Comparison of ENCODE assay signal across 10 mouse cellular contexts in genomic region chr11:22560061-22560460, GRCm38 (mm10). TPM values are rescaled to one million over a fixed set of nuclear protein-coding genes. Genes with fewer than 3 reads are reported as not detected.
DNase-seq lines count a peak whose midpoint lies in the region; ATAC-seq and TF ChIP-seq lines count a peak whose summit lies in the region.
"Had no signal": no experiment of that assay in that cellular context is flagged by ENCODE, and none has a peak within 500 bp of the region (broad histone marks: within the 10 kb centered on the region; RNA-seq: fewer than 3 reads in every experiment).

No protein-coding gene starts in this region.

- peaks cover 11% of the 10 kb centered on the region for H3K4me1 ChIP-seq in hindbrain, embryonic 10.5 days (replicated peaks)
- peaks cover 14% of the 10 kb centered on the region for H3K4me1 ChIP-seq in midbrain, embryonic 14.5 days (ENCODE audit: control insufficient read depth, insufficient read depth, low read length)

- intact Hi-C loops in gastrocnemius, adult 2 months (cut with DNase I) = no loop called here

- WGBS in hindbrain, embryonic 10.5 days = 76% methylated on average over 1 of the region's 1 CpGs
- WGBS in midbrain, embryonic 14.5 days = 50% methylated on average over 1 of the region's 1 CpGs

- peak; percentile 35; the same call in 1 of the 2 replicates for ATAC-seq in midbrain, embryonic 14.5 days (ENCODE audit: low FRiP score, low TSS enrichment)
- ATAC-seq: intestine, postnatal 0 days had no signal

- no peaks in the 10 kb centered on the region for H3K27me3 ChIP-seq in hindbrain, embryonic 10.5 days (ENCODE audit: insufficient read depth, poor library complexity, severe bottlenecking)
- no peaks in the 10 kb centered on the region for H3K27me3 ChIP-seq in midbrain, embryonic 14.5 days (ENCODE audit: control insufficient read depth, insufficient read depth, low read length)
- H3K27me3 ChIP-seq: limb, embryonic 12.5 days had no signal

- H3K9ac ChIP-seq in midbrain, embryonic 14.5 days (replicated peaks; ENCODE audit: low read length) = no peak overlapping the region
- H3K9ac ChIP-seq: limb, embryonic 12.5 days had no signal

- no peak for DNase-seq in gastrocnemius, adult 2 months
- DNase-seq in gastrocnemius, postnatal 10 days = no peak
- DNase-seq in brain, embryonic 14.5 days (ENCODE audit: low read depth) = peak; percentile 78
- DNase-seq in hindbrain, embryonic 10.5 days (ENCODE audit: low spot score) = no peak
- peak; percentile 32 for DNase-seq in midbrain, embryonic 14.5 days
- DNase-seq in spleen, adult 12 weeks (ENCODE audit: low spot score) = no peak
- DNase-seq in frontal cortex, postnatal 36 days (ENCODE audit: low spot score in 2 of 2) = no peak
- no peak for DNase-seq in adrenal gland, postnatal 14 days

- H3K27ac ChIP-seq in gastrocnemius, adult 2 months = peak overlapping the region; percentile 61; the same call in 1 of the 2 replicates
- peak overlapping the region; percentile 56 for H3K27ac ChIP-seq in hindbrain, embryonic 10.5 days
- peak overlapping the region; percentile 60 for H3K27ac ChIP-seq in midbrain, embryonic 14.5 days (replicated peaks; ENCODE audit: low read depth, low read length)
- H3K27ac ChIP-seq: limb, embryonic 12.5 days had no signal

- no peak for TF ChIP-seq POLR2A in brain, embryonic 14.5 days (IDR thresholded peaks at IDR 0.05; ENCODE audit: borderline replicate concordance, extremely low read depth, insufficient read depth, insufficient read length, poor library complexity, severe bottlenecking)

- H3K4me3 ChIP-seq in gastrocnemius, adult 2 months = no peak overlapping the region
- H3K4me3 ChIP-seq in hindbrain, embryonic 10.5 days = no peak overlapping the region
- no peak overlapping the region for H3K4me3 ChIP-seq in midbrain, embryonic 14.5 days (replicated peaks; ENCODE audit: low read depth, low read length)
- H3K4me3 ChIP-seq: limb, embryonic 12.5 days had no signal

- no peaks in the 10 kb centered on the region for H3K9me3 ChIP-seq in hindbrain, embryonic 10.5 days
- H3K9me3 ChIP-seq in midbrain, embryonic 14.5 days (ENCODE audit: control insufficient read depth, low read length) = no peaks in the 10 kb centered on the region
- H3K9me3 ChIP-seq: limb, embryonic 12.5 days had no signal

- no peak overlapping the region for H3K4me2 ChIP-seq in midbrain, embryonic 14.5 days (ENCODE audit: low read length)
- H3K4me2 ChIP-seq: limb, embryonic 12.5 days had no signal

- H3K36me3 ChIP-seq in hindbrain, embryonic 10.5 days = no peaks in the 10 kb centered on the region
- no peaks in the 10 kb centered on the region for H3K36me3 ChIP-seq in midbrain, embryonic 14.5 days (ENCODE audit: control insufficient read depth, insufficient read depth, low read length)
- H3K36me3 ChIP-seq: limb, embryonic 12.5 days had no signal

- no peak for TF ChIP-seq CTCF in gastrocnemius, adult 2 months (IDR thresholded peaks at IDR 0.05)
- no peak for TF ChIP-seq CTCF in brain, embryonic 14.5 days (IDR thresholded peaks at IDR 0.05; ENCODE audit: borderline replicate concordance, extremely low read depth, insufficient read depth, insufficient read length)

RNA-seq across cellular contexts. Expression of gene Tmem17, which starts 48.2 kb away (rescaled TPM):
- total RNA-seq in gastrocnemius, adult 2 months (2021) = 1 to 10 TPM; 1.7 to 2.2 TPM
- 1 to 10 TPM; 2.9 to 3.3 TPM for total RNA-seq in gastrocnemius, postnatal 10 days (2021)
- polyA plus RNA-seq in brain, embryonic 14.5 days (2012; rRNA removed) = 13.5 and 14.4 TPM in 2 replicates
- polyA plus RNA-seq in hindbrain, embryonic 10.5 days (2016; fragmentation: Nextera tagmentation; extraction: Ambion mirVana) = 14.3 and 15.4 TPM in 2 replicates
- 23.5 and 24.4 TPM in 2 replicates for polyA plus RNA-seq in midbrain, embryonic 14.5 days (2014; fragmentation: Nextera tagmentation; extraction: Ambion mirVana)
- 2.3 and 3.1 TPM in 2 replicates for total RNA-seq in adrenal gland, postnatal 14 days (2021)

Comparison
In these comparisons a context has a peak if more than half of its experiments do, and no peak if none do; other contexts are left out.
1. DNase-seq: peak in brain, embryonic 14.5 days (single experiment) and midbrain, embryonic 14.5 days (single experiment); none in gastrocnemius, adult 2 months (single experiment), gastrocnemius, postnatal 10 days (single experiment), hindbrain, embryonic 10.5 days (single experiment), spleen, adult 12 weeks (single experiment), frontal cortex, postnatal 36 days (0 of 2) and adrenal gland, postnatal 14 days (single experiment).
2. Peak in every context shown above with its lines, with median percentiles within 50 percentile points of each other: H3K27ac ChIP-seq.